Mouse (Mus musculus) heart, postnatal 4 days (tissue): ENCODE data around the gene Zfp329. TPM values are rescaled to one million over a fixed set of nuclear protein-coding genes. Genes with fewer than 3 reads are reported as not detected.

Experiments
- total RNA-seq, 2 experiments: library from RNA; stranded (reverse); gene quantifications; 2 replicates each; pipeline ENCODE4 v1.2.3; 2021

Zfp329 gene
- total RNA-seq, 2 experiments from 2014 or later: 9.2 to 10.3 TPM

Other genes with a start within 250 kb of the Zfp329 start
- under 1 TPM; under 0.01 to 0.05 TPM for gene Vmn2r53, start 210.1 kb downstream of the Zfp329 start, total RNA-seq
- gene Vmn2r54, start 178.5 kb downstream of the Zfp329 start, total RNA-seq: not detected
- gene Vmn2r55, start 133.9 kb downstream of the Zfp329 start, total RNA-seq: not detected
- gene Vmn2r56, start 83.9 kb downstream of the Zfp329 start, total RNA-seq: under 1 TPM in 1 of 2 experiments, not detected in 1; 0.02 TPM
- gene Zscan18, start 15.2 kb downstream of the Zfp329 start, total RNA-seq: 1 to 10 TPM; 4.0 to 4.6 TPM
- 10 to 100 TPM; 21.5 to 22.4 TPM for gene Zfp110, start 15.9 kb upstream of the Zfp329 start, total RNA-seq
- gene Zfp128, start 62.3 kb upstream of the Zfp329 start, total RNA-seq: 1 to 10 TPM; 3.3 to 4.3 TPM
- gene Zscan22, start 79.0 kb upstream of the Zfp329 start, total RNA-seq: 1 to 10 TPM; 7.1 to 7.3 TPM
- gene Rps5, start 103.4 kb upstream of the Zfp329 start, total RNA-seq: 100 to 1,000 TPM; 857 to 895 TPM
- under 1 TPM; 0.38 to 0.67 TPM for gene Rnf225, start 108.6 kb upstream of the Zfp329 start, total RNA-seq
- 1 to 10 TPM; 4.9 to 5.4 TPM for gene Zfp324, start 147.0 kb upstream of the Zfp329 start, total RNA-seq
- gene Zfp446, start 159.0 kb upstream of the Zfp329 start, total RNA-seq: 1 to 10 TPM; 3.3 to 4.3 TPM
- not detected for gene Slc27a5, start 179.3 kb upstream of the Zfp329 start, total RNA-seq
- 100 to 1,000 TPM; 240 to 249 TPM for gene Trim28, start 180.3 kb upstream of the Zfp329 start, total RNA-seq
- 10 to 100 TPM; 11.0 to 12.1 TPM for gene Zbtb45, start 191.2 kb upstream of the Zfp329 start, total RNA-seq
- 100 to 1,000 TPM; 114 to 129 TPM for gene Chmp2a, start 215.9 kb upstream of the Zfp329 start, total RNA-seq
- 100 to 1,000 TPM; 193 to 202 TPM for gene Ube2m, start 219.4 kb upstream of the Zfp329 start, total RNA-seq
- gene Mzf1, start 235.9 kb upstream of the Zfp329 start, total RNA-seq: 1 to 10 TPM; 1.2 TPM